Mouse (Mus musculus) hindbrain, postnatal 0 days (tissue): ENCODE results near the gene Prkaa2. TPM values are rescaled to one million over a fixed set of nuclear protein-coding genes. Genes with fewer than 3 reads are reported as not detected.
A peak's percentile ranks its signal among the peaks of the same experiment; 100 is the strongest.
"Not testable (repeated sequence)": the region's sequence is repeated elsewhere in the genome, so short reads cannot be mapped to it uniquely, and the experiment has no call there.

Experiments
- ATAC-seq: fragments of 200-750 bp; cut with Nextera tagmentation; 2 replicates; pipeline ENCODE4 v1.8.0; 2017; ENCODE audit warnings: mild to moderate bottlenecking, moderate TSS enrichment, moderate library complexity
- DNase-seq: peaks from one replicate; pipeline ENCODE4 v3.0.0-alpha.2; 2015; ENCODE audit warnings: low spot score
- H3K27ac ChIP-seq: fragments of 300-500 bp; sonication (generic); 2 replicates; pipeline ENCODE4 v1.5.1; 2014; ENCODE audit warnings: mild to moderate bottlenecking
- H3K27me3 ChIP-seq: fragments of 300-500 bp; sonication (generic); 2 replicates; pipeline ENCODE4 v1.6.1; 2014; ENCODE audit warnings: low read length, mixed read lengths; ENCODE audit not compliant: insufficient read depth
- H3K36me3 ChIP-seq: fragments of 300-500 bp; sonication (generic); 2 replicates; pipeline ENCODE4 v1.6.1; 2014; ENCODE audit warnings: low read length, mixed read lengths; ENCODE audit not compliant: insufficient read depth
- H3K4me1 ChIP-seq: fragments of 300-500 bp; sonication (generic); 2 replicates; pipeline ENCODE4 v1.6.1; 2014; ENCODE audit warnings: antibody characterized with exemption, low read length, mixed read lengths; ENCODE audit not compliant: insufficient read depth
- H3K4me2 ChIP-seq: fragments of 300-500 bp; sonication (generic); 2 replicates; pipeline ENCODE4 v1.6.1; 2014; ENCODE audit warnings: low read depth, mild to moderate bottlenecking, low read length, moderate library complexity, mixed read lengths
- H3K4me3 ChIP-seq: fragments of 300-500 bp; sonication (generic); 2 replicates; pipeline ENCODE4 v1.5.1; 2014; ENCODE audit warnings: low read length
- H3K9ac ChIP-seq: fragments of 300-500 bp; sonication (generic); replicated peaks from 2 replicates; pipeline ENCODE4 v1.6.1; 2014; ENCODE audit warnings: mild to moderate bottlenecking, low read length, moderate library complexity, mixed read lengths
- H3K9me3 ChIP-seq: fragments of 300-500 bp; sonication (generic); 2 replicates; pipeline ENCODE4 v1.6.1; 2016; ENCODE audit warnings: low read length, mixed read lengths
- CTCF ChIP-seq: IDR thresholded peaks from 2 replicates; pipeline ENCODE4 v1.5.1; 2016; ENCODE audit warnings: antibody characterized with exemption, control low read depth, low read depth
- WGBS: fragments of 180-500 bp; shearing (Covaris S2); extraction: QIAGEN DNeasy Blood & Tissue Kit; methylation state at CpG from one replicate; pipeline ENCODE4 v1.1.7; 2014; 5-methylcytosine and 5-hydroxymethylcytosine counted together
- polyA plus RNA-seq: library from polyadenylated mRNA; unstranded; fragments of >200 nt; fragmentation: Nextera tagmentation; extraction: Ambion mirVana; gene quantifications from 2 replicates; pipeline ENCODE4 v1.2.1, GENCODE M21; 2015
- total RNA-seq: library from RNA; depleted of rRNA; stranded (reverse); fragments of >200 nt; gene quantifications from 2 replicates; pipeline ENCODE4 v1.2.3, GENCODE M21; 2014

Prkaa2 gene
- total and polyA plus RNA-seq, 2 experiments from 2014 or later = 13.2 to 16.9 TPM

DNA sequence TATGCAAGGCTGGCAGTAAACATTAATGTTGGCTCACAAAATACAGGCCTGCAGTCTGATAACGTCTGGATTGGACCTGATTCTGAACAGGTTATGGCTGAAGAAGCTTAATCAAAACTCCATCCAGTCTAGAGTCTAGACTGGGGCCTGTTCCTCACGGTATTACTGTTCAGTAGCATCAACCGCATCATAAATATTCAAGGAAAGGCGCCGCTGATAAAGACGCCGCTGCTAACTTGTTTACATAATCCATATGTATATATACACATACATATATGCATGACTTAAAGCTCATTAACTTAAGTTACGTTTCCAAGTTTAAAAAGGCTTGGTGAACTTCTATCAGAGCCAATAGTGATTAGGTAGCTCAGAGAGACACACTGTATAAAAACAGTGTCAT lies 78.6 kb downstream of the Prkaa2 start:
- 75% methylated on average over 8 of the region's 8 CpGs for WGBS
- no peak overlapping the region for H3K4me3 ChIP-seq
- H3K4me2 ChIP-seq = no peak overlapping the region
- peaks cover 7% of the 10 kb centered on the region; the same call in 1 of the 2 replicates for H3K36me3 ChIP-seq
- H3K9ac ChIP-seq = no peak overlapping the region
- TF ChIP-seq CTCF = no peak
- no peaks in the 10 kb centered on the region for H3K9me3 ChIP-seq
- no peaks in the 10 kb centered on the region for H3K4me1 ChIP-seq
- H3K27ac ChIP-seq = no peak overlapping the region
- ATAC-seq (no peak), DNase-seq (no peak)
- H3K27me3 ChIP-seq = no peaks in the 10 kb centered on the region

GRCm38 (mm10) chr4:105027278-105027677 lies 82.4 kb downstream of the Prkaa2 start:
- no peak for ATAC-seq
- no peak overlapping the region for H3K9ac ChIP-seq
- WGBS = 75% methylated on average over 6 of the region's 6 CpGs

GRCm38 (mm10) chr4:105016006-105016613 lies 93.6 kb downstream of the Prkaa2 start:
- Histone ChIP-seq H3K36me3 (no peaks in the 10 kb centered on the region), H3K4me1 (no peaks in the 10 kb centered on the region), H3K4me3 (no peak overlapping the region), H3K4me2 (no peak overlapping the region), H3K27ac (no peak overlapping the region), H3K27me3 (no peaks in the 10 kb centered on the region), H3K9me3 (no peaks in the 10 kb centered on the region), H3K9ac (no peak overlapping the region)
- ATAC-seq (no peak), DNase-seq (no peak)
- no peak for TF ChIP-seq CTCF
- WGBS = 84% methylated on average over 4 of the region's 4 CpGs

More at GRCm38 (mm10) chr4:105027278-105027677, 82.4 kb downstream of the Prkaa2 start:
- no peaks in the 10 kb centered on the region for H3K36me3 ChIP-seq
- H3K4me2 ChIP-seq = no peak overlapping the region
- H3K4me1 ChIP-seq = no peaks in the 10 kb centered on the region
- H3K9me3 ChIP-seq = no peaks in the 10 kb centered on the region
- no peak overlapping the region for H3K27ac ChIP-seq
- no peak overlapping the region for H3K4me3 ChIP-seq
- no peak for DNase-seq
- no peak for TF ChIP-seq CTCF
- no peaks in the 10 kb centered on the region for H3K27me3 ChIP-seq

- H3K27ac ChIP-seq = no peak overlapping the region
- 82% methylated on average over 6 of the region's 6 CpGs for WGBS
- no peaks in the 10 kb centered on the region for H3K4me1 ChIP-seq
- no peaks in the 10 kb centered on the region for H3K36me3 ChIP-seq
- no peaks in the 10 kb centered on the region for H3K9me3 ChIP-seq
- DNase-seq = no peak
- ATAC-seq = no peak
- H3K9ac ChIP-seq = no peak overlapping the region
- H3K4me3 ChIP-seq = no peak overlapping the region
- H3K4me2 ChIP-seq = no peak overlapping the region
- no peak for TF ChIP-seq CTCF
- no peaks in the 10 kb centered on the region for H3K27me3 ChIP-seq
Measured at GRCm38 (mm10) chr4:105015496-105015895, 94.2 kb downstream of the Prkaa2 start.

DNA sequence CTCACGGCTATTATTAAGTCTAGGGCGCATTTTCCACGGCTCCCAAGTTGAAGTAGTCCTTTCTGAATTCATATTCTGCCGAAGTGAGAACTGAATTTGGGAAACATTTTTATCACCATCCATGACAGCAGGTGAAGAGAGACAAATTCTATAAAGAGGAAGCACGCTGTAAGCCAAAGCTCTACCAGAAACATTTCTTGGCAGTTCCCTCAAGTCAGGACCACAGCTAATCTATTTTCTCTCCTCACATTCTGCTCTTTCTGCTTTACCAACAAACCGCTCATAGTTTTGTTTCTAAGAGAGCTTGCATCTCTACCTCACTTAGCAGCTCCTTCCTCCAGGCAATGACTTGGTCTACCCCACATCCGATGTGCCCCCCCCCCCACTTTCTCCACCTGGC lies 96.0 kb downstream of the Prkaa2 start:
- 91% methylated on average over 7 of the region's 7 CpGs for WGBS

GRCm38 (mm10) chr4:105007360-105008018 lies 102.2 kb downstream of the Prkaa2 start:
- no peaks in the 10 kb centered on the region for H3K27me3 ChIP-seq
- DNase-seq (no peak), ATAC-seq (no peak)
- no peak overlapping the region for H3K4me3 ChIP-seq
- TF ChIP-seq CTCF = no peak
- no peak overlapping the region for H3K9ac ChIP-seq
- H3K36me3 ChIP-seq = no peaks in the 10 kb centered on the region
- no peaks in the 10 kb centered on the region for H3K9me3 ChIP-seq
- WGBS = 87% methylated on average over 4 of the region's 4 CpGs
- H3K4me2 ChIP-seq = no peak overlapping the region
- H3K4me1 ChIP-seq = no peaks in the 10 kb centered on the region
- H3K27ac ChIP-seq = no peak overlapping the region

More for the DNA sequence above, 96.0 kb downstream of the Prkaa2 start:
- Histone ChIP-seq H3K9ac (no peak overlapping the region), H3K9me3 (no peaks in the 10 kb centered on the region), H3K36me3 (no peaks in the 10 kb centered on the region), H3K4me2 (no peak overlapping the region), H3K4me1 (no peaks in the 10 kb centered on the region), H3K27ac (no peak overlapping the region), H3K4me3 (no peak overlapping the region), H3K27me3 (no peaks in the 10 kb centered on the region)
- TF ChIP-seq CTCF = no peak
- no peak for DNase-seq
- no peak for ATAC-seq

GRCm38 (mm10) chr4:105004649-105005048 lies 105.0 kb downstream of the Prkaa2 start:
- not testable (repeated sequence) for H3K9me3 ChIP-seq, H3K4me2 ChIP-seq, DNase-seq, H3K9ac ChIP-seq, H3K27me3 ChIP-seq, H3K4me3 ChIP-seq, H3K4me1 ChIP-seq, H3K36me3 ChIP-seq, H3K27ac ChIP-seq, ATAC-seq
- WGBS = 90% methylated on average over 12 of the region's 12 CpGs
- TF ChIP-seq CTCF = peak; percentile 59
